Mouse (Mus musculus) MEL (cell line): ENCODE measurements around the gene Chadl. TPM values are rescaled to one million over a fixed set of nuclear protein-coding genes. Genes with fewer than 3 reads are reported as not detected.

ENCODE experiments used
- DNase-seq: peaks from one replicate; pipeline ENCODE4 v3.0.0; 2011; ENCODE audit warnings: low read depth, low spot score
- H3K27ac ChIP-seq: 2 replicates; pipeline ENCODE4 v1.5.1; 2012; ENCODE audit warnings: low read depth, mild to moderate bottlenecking, control low read depth, low read length, moderate library complexity; ENCODE audit not compliant: control insufficient read depth
- H3K27me3 ChIP-seq, 2 experiments: fragments of 150-350 bp in 1 of 2; sonication (generic) in 1 of 2; 2 replicates each; pipeline ENCODE4 v1.6.1; 2012; ENCODE audit warnings: low read length in 2 of 2, mild to moderate bottlenecking in 2 of 2, improper control_type of control experiment in 1 of 2, moderate library complexity in 1 of 2; ENCODE audit not compliant: insufficient read depth in 2 of 2, control insufficient read depth in 1 of 2
- H3K36me3 ChIP-seq, 2 experiments: 2 replicates each; pipeline ENCODE4 v1.6.1; 2012 to 2014; ENCODE audit warnings: low read length in 2 of 2, improper control_type of control experiment in 1 of 2, inconsistent platforms in 1 of 2, mild to moderate bottlenecking in 1 of 2; ENCODE audit not compliant: insufficient read depth in 2 of 2, control insufficient read depth in 1 of 2
- H3K4me1 ChIP-seq, 2 experiments: fragments of 150-350 bp in 1 of 2; sonication (generic) in 1 of 2; 2 replicates each; pipeline ENCODE4 v1.6.1; 2012; ENCODE audit warnings: low read length in 2 of 2, improper control_type of control experiment in 1 of 2, mild to moderate bottlenecking in 1 of 2; ENCODE audit not compliant: insufficient read depth in 2 of 2, control insufficient read depth in 1 of 2
- H3K4me3 ChIP-seq, 2 experiments: fragments of 150-350 bp in 1 of 2; sonication (generic) in 1 of 2; 2 replicates each; pipeline ENCODE4 v1.5.1; 2012; ENCODE audit warnings: low read depth in 2 of 2, low read length in 2 of 2, mild to moderate bottlenecking in 2 of 2, moderate library complexity in 2 of 2, control low read depth in 1 of 2, improper control_type of control experiment in 1 of 2; ENCODE audit not compliant: control insufficient read depth in 1 of 2, insufficient read depth in 1 of 2
- H3K79me2 ChIP-seq: 2 replicates; pipeline ENCODE4 v1.6.1; 2012; ENCODE audit warnings: mild to moderate bottlenecking, low read length, moderate library complexity; ENCODE audit not compliant: control insufficient read depth, poor library complexity, insufficient read depth
- H3K9ac ChIP-seq: 2 replicates; pipeline ENCODE4 v1.6.1; 2012; ENCODE audit warnings: low read depth, mild to moderate bottlenecking, control low read depth, low read length, moderate library complexity; ENCODE audit not compliant: control insufficient read depth, poor library complexity, severe bottlenecking
- H3K9me3 ChIP-seq: fragments of 150-350 bp; sonication (generic); replicated peaks from 2 replicates; pipeline ENCODE4 v1.6.1; 2012; ENCODE audit warnings: mild to moderate bottlenecking, low read length, improper control_type of control experiment, moderate library complexity; ENCODE audit not compliant: insufficient read depth
- E2F4 ChIP-seq: IDR thresholded peaks from 2 replicates; pipeline ENCODE4 v1.6.1; 2011; ENCODE audit warnings: low read depth, low read length, improper control_type of control experiment, borderline replicate concordance
- ELF1 ChIP-seq: IDR thresholded peaks from 2 replicates; pipeline ENCODE4 v1.6.1; 2014; ENCODE audit warnings: low read depth, mild to moderate bottlenecking, inconsistent platforms, low read length, improper control_type of control experiment, moderate library complexity
- GABPA ChIP-seq: IDR thresholded peaks from 2 replicates; pipeline ENCODE4 v1.6.1; 2012; ENCODE audit warnings: low read depth, mild to moderate bottlenecking, inconsistent platforms, low read length, improper control_type of control experiment, moderate library complexity
- GATA1 ChIP-seq: IDR thresholded peaks from 2 replicates; pipeline ENCODE4 v1.6.1; 2011; ENCODE audit warnings: low read depth, low read length, improper control_type of control experiment
- HCFC1 ChIP-seq: IDR thresholded peaks from 2 replicates; pipeline ENCODE4 v1.6.1; 2012; ENCODE audit warnings: low read depth, mild to moderate bottlenecking, inconsistent platforms, low read length, improper control_type of control experiment, moderate library complexity
- KAT2A ChIP-seq: conservative IDR thresholded peaks from 2 replicates; pipeline ENCODE4 v1.6.1; 2012; ENCODE audit warnings: low read depth, low read length, improper control_type of control experiment, inconsistent platforms
- MAZ ChIP-seq: IDR thresholded peaks from 2 replicates; pipeline ENCODE4 v1.6.1; 2012; ENCODE audit warnings: low read depth, mild to moderate bottlenecking, inconsistent platforms, low read length, improper control_type of control experiment
- MEF2A ChIP-seq: IDR thresholded peaks from 2 replicates; pipeline ENCODE4 v1.6.1; 2014; ENCODE audit warnings: low read depth, mild to moderate bottlenecking, inconsistent platforms, low read length, improper control_type of control experiment; ENCODE audit not compliant: poor library complexity, insufficient replicate concordance, severe bottlenecking; ENCODE audit errors: extremely low read depth
- MXI1 ChIP-seq: IDR thresholded peaks from 2 replicates; pipeline ENCODE4 v1.6.1; 2011; ENCODE audit warnings: mild to moderate bottlenecking, low read depth, low read length, improper control_type of control experiment
- MYC ChIP-seq: IDR thresholded peaks from 2 replicates; pipeline ENCODE4 v1.6.1; 2011; ENCODE audit warnings: low read depth, mild to moderate bottlenecking, low read length, improper control_type of control experiment, moderate library complexity
- POLR2AphosphoS5 ChIP-seq: IDR thresholded peaks from 2 replicates; pipeline ENCODE4 v1.6.1; 2012; ENCODE audit warnings: low read depth, borderline replicate concordance, mild to moderate bottlenecking, inconsistent platforms, low read length, moderate library complexity, mixed read lengths
- RCOR1 ChIP-seq: IDR thresholded peaks from 2 replicates; pipeline ENCODE4 v1.6.1; 2012; ENCODE audit warnings: low read depth, mild to moderate bottlenecking, inconsistent platforms, low read length, improper control_type of control experiment
- TAL1 ChIP-seq: IDR thresholded peaks from 2 replicates; pipeline ENCODE4 v1.6.1; 2012; ENCODE audit warnings: mild to moderate bottlenecking, inconsistent platforms, low read length, moderate library complexity, mixed read lengths
- USF1 ChIP-seq: IDR thresholded peaks from 2 replicates; pipeline ENCODE4 v1.6.1; 2014; ENCODE audit warnings: low read depth, mild to moderate bottlenecking, inconsistent platforms, low read length, improper control_type of control experiment, moderate library complexity
- USF2 ChIP-seq, 2 experiments: IDR thresholded peaks; 2 replicates each; pipeline ENCODE4 v1.6.1; 2011 to 2012; ENCODE audit warnings: improper control_type of control experiment in 2 of 2, low read length in 2 of 2, borderline replicate concordance in 1 of 2, inconsistent platforms in 1 of 2, low read depth in 1 of 2, mild to moderate bottlenecking in 1 of 2; ENCODE audit not compliant: insufficient read depth in 1 of 2
- ZC3H11A ChIP-seq: IDR thresholded peaks from 2 replicates; pipeline ENCODE4 v1.6.1; 2012; ENCODE audit warnings: low read depth, mild to moderate bottlenecking, inconsistent platforms, low read length, improper control_type of control experiment
- ZKSCAN1 ChIP-seq: IDR thresholded peaks from 2 replicates; pipeline ENCODE4 v1.6.1; 2012; ENCODE audit warnings: low read depth, mild to moderate bottlenecking, inconsistent platforms, low read length, improper control_type of control experiment, moderate library complexity
- ZNF384 ChIP-seq: IDR thresholded peaks from 2 replicates; pipeline ENCODE4 v1.6.1; 2012; ENCODE audit warnings: low read depth, mild to moderate bottlenecking, inconsistent platforms, low read length, improper control_type of control experiment
- polyA plus RNA-seq, 2 experiments: library from polyadenylated mRNA; stranded (reverse) in 1 of 2; unstranded in 1 of 2; fragments of >175 nt in 1 of 2; fragments of >200 nt in 1 of 2; gene quantifications; 2 replicates each; pipeline versions ENCODE4 v1.2.1 to v1.2.4; 2012; ENCODE audit warnings: low replicate concordance in 2 of 2, low read depth in 1 of 2; ENCODE audit not compliant: insufficient read length in 2 of 2, insufficient read depth in 1 of 2, missing spikeins in 1 of 2
- total RNA-seq: library from RNA; depleted of rRNA; stranded (reverse); fragments of 300-350 nt; gene quantifications from 2 replicates; pipeline ENCODE4 v1.2.3, GENCODE M21; 2012

Chadl gene
- total and polyA plus RNA-seq, 3 experiments, result 0.42 to 0.72 TPM; not detected in 1

DNA sequence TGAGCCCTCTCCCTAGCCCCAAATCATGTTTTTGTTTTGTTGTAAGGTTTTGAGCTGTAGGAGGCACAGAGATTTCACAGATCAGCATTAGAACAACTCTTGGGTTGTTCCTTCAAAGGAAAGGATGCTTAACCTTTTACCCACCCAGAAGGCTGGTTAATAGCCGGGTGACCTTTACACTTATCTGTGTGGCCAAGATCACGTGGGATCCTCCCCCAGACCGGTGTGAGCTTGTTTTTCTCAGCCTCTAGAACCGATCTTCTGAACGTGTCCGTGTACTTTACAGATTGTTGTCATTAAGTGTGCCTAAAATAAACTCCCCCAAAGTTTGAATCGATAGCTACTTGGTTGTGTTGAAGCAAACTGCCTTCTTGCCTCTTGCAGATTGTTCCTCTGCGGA lies 3.5 kb upstream of the Chadl start:
- Histone ChIP-seq H3K27me3 (no peaks in the 10 kb centered on the region), H3K4me1 (peaks cover 2 to 11% of the 10 kb centered on the region in 2 experiments; a peak in 2 of 4 replicates), H3K9ac (0 out of 2 replicates have a peak overlapping the region, but pooled peaks have one; percentile 3), H3K9me3 (no peaks in the 10 kb centered on the region), H3K27ac (peak overlapping the region; percentile 50), H3K4me3 (no peak overlapping the region), H3K79me2 (no peaks in the 10 kb centered on the region), H3K36me3 (peaks cover 4 to 8% of the 10 kb centered on the region in 2 experiments; a peak in 3 of 4 replicates)
- peak; percentile 32 for DNase-seq
- TF ChIP-seq USF1, result peak; percentile 75
- TF ChIP-seq USF2 (IDR thresholded peaks at IDR 0.05; ENCODE audit: borderline replicate concordance in 1 of 2, insufficient read depth in 1 of 2, low read depth in 1 of 2, low read length in 2 of 2), result no peak
- no peak for TF ChIP-seq MYC
- no peak for TF ChIP-seq TAL1
- TF ChIP-seq MAZ, result no peak
- TF ChIP-seq HCFC1, result no peak
- TF ChIP-seq ZC3H11A, result no peak

DNA sequence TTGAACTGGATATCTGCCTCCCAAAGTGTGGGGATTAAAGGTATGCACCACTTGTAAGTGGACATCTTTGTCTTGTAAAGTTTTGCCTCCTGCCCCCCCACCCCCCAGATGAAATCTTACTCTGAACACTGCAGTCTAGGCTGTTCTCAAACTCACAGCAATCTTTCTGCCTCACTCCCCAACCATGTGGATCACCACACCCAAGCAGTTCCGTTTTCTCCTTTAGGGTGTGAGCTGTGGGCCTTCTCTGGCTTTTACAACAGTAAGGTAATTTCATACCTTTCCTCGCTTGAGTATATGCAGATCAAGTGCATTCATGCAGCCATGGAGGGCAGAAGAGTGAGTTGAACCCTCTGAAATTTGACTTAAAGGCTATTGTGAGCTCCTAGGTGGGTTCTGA lies 3.1 kb upstream of the Chadl start:
- H3K4me3 ChIP-seq, result no peak overlapping the region
- peaks cover 2 to 11% of the 10 kb centered on the region in 2 experiments; a peak in 2 of 4 replicates for H3K4me1 ChIP-seq
- H3K9ac ChIP-seq, result 0 out of 2 replicates have a peak overlapping the region, but pooled peaks have one; percentile 3
- no peak for TF ChIP-seq ZC3H11A
- peak; percentile 72 for TF ChIP-seq MXI1
- TF ChIP-seq MYC, result peak; percentile 80; the same call in 1 of the 2 replicates
- TF ChIP-seq RCOR1, result peak; percentile 30; the same call in 1 of the 2 replicates
- no peak for TF ChIP-seq E2F4
- H3K36me3 ChIP-seq, result peaks cover 2 to 8% of the 10 kb centered on the region in 2 experiments; a peak in 3 of 4 replicates
- H3K27ac ChIP-seq, result peak overlapping the region; percentile 50
- no peaks in the 10 kb centered on the region for H3K27me3 ChIP-seq
- DNase-seq, result peak; percentile 82
- no peaks in the 10 kb centered on the region for H3K9me3 ChIP-seq
- H3K79me2 ChIP-seq, result no peaks in the 10 kb centered on the region

DNA sequence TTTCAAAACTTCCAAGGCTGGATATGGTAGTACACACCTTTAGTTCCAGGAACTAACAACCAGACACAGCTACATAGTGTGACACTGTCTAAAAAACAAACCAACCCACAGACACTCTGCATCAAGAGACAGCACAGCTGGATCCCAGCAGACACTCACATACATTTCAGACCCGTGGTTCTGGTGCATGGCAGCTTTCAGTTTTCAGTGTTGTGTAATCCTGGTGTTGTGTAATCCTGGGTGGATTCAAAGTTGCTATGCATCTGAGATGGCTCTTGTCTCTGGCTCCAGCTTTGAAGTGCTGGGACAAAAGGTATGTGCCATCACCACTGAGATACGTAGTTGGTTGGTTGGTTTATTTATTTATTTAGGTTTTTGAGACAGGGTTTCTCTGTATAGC lies 1.4 kb upstream of the Chadl start:
- no peak for DNase-seq
- no peak overlapping the region for H3K4me3 ChIP-seq
- H3K9ac ChIP-seq, result no peak overlapping the region
- no peaks in the 10 kb centered on the region for H3K9me3 ChIP-seq
- H3K27ac ChIP-seq, result no peak overlapping the region
- H3K36me3 ChIP-seq, result peaks cover 0 to 8% of the 10 kb centered on the region in 2 experiments; a peak in 1 of 4 replicates
- H3K27me3 ChIP-seq, result no peaks in the 10 kb centered on the region
- H3K4me1 ChIP-seq, result peaks cover 2 to 11% of the 10 kb centered on the region in 2 experiments; a peak in 2 of 4 replicates
- TF ChIP-seq ZC3H11A (no peak), GABPA (no peak), MEF2A (no peak), ELF1 (no peak), POLR2AphosphoS5 (no peak), KAT2A (no peak), ZKSCAN1 (no peak), GATA1 (no peak), ZNF384 (no peak)
- no peaks in the 10 kb centered on the region for H3K79me2 ChIP-seq
